Mouse (Mus musculus) mature B cell (primary cell): ENCODE data around the gene Npr3.
"Not testable (repeated sequence)": the region's sequence is repeated elsewhere in the genome, so short reads cannot be mapped to it uniquely, and the experiment has no call there.

Experiments
- in situ Hi-C: fragments of 300-500 bp; cut with MboI; formaldehyde crosslinking; loops from 2 replicates; pipeline ENCODE4 v1.14.3; 2019

Npr3 gene

DNA sequence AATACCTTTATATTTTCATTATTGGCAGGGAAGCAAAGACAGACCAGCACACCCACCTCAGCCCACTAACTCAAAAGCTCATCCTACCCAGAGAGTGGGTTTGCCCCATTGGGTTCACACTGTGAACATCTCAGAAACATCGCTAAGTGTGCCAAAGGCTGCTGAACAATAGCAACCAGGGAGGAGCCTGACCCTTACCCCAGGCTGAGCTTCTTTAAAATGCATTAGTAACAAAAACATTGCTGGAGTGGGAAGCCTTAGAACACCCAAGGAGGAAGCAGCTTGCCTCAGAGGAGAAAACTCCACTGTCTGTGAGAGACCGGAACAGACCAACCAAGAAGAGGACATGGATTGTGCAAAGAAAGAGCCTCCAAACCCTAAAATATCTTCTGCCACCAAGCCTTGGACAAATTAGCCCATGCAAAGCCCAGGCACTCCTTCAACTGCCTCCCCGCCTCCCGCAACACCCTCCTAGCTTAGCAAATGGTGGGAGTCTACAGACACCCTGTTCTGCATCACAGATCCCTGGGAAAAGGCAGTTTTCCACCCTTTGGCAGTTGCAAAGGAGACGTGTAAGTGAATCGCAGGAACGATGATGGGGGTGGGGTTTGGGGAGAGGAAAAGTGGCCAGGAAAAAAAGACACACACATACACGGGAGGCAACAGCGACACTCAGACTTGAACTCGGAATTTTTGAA lies 24.4 kb downstream of the Npr3 start:
- in situ Hi-C loops = no loop called here

- in situ Hi-C loops = no loop called here
Observed at GRCm38 (mm10) chr15:11881822-11882221, 25.3 kb downstream of the Npr3 start.

GRCm38 (mm10) chr15:11878334-11878733 lies 28.8 kb downstream of the Npr3 start:
- in situ Hi-C loops = no loop called here

- in situ Hi-C loops = no loop called here
Observed at GRCm38 (mm10) chr15:11877273-11877672, 29.8 kb downstream of the Npr3 start.

GRCm38 (mm10) chr15:11866918-11867317 lies 40.2 kb downstream of the Npr3 start:
- in situ Hi-C loops = no loop called here

GRCm38 (mm10) chr15:11863540-11863818 lies 43.6 kb downstream of the Npr3 start:
- in situ Hi-C loops = no loop called here

- in situ Hi-C loops = no loop called here
Observed at GRCm38 (mm10) chr15:11862785-11863539, 44.1 kb downstream of the Npr3 start.

- in situ Hi-C loops = no loop called here
Observed at GRCm38 (mm10) chr15:11862253-11862652, 44.8 kb downstream of the Npr3 start.

- in situ Hi-C loops = no loop called here
Observed at GRCm38 (mm10) chr15:11860259-11860658, 46.8 kb downstream of the Npr3 start.

DNA sequence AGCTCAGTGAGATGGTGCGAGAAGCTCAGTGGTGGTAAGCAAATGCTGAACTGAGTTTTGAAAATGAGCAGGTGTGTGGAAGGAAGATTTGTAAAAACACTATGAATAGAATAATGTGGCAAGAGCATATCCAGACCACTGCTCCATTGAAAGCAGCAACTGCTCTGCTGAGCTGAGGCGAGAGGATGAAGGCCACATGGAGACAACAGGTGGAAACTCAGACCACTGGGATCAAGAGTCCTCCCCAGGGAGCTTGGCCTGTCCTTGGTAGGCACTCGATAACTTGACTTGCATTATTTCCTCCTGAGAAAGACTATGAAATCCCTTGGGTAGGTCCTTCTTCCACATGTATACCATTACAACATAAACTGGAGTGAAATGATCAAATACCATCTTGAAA lies 47.3 kb downstream of the Npr3 start:
- in situ Hi-C loops = no loop called here

DNA sequence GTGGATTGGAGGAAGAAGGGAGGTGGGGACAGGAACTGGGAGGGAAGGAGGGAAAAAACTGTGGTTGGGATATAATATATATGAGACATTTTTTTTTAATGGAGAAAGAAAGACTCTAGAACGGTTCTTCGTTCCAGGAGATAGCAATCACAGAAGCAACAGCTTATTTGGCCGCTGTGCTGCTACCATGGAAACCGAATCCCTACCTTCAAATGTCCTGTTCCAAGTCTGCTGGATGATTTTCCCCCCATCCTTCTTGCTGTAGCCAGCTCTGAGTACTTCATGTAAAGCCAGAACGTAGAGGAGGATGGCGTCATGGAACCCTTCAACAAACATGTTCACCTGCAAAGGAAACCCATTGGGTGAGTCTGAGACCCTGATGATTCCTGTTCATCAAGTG lies 48.7 kb downstream of the Npr3 start:
- in situ Hi-C loops = no loop called here

- in situ Hi-C loops = no loop called here
Observed at GRCm38 (mm10) chr15:11845204-11846062, 61.7 kb downstream of the Npr3 start.

- in situ Hi-C loops = no loop called here
Observed at GRCm38 (mm10) chr15:11844115-11844514, 63.0 kb downstream of the Npr3 start.

- in situ Hi-C loops = no loop called here
Observed at GRCm38 (mm10) chr15:11841828-11842227, 65.3 kb downstream of the Npr3 start.

DNA sequence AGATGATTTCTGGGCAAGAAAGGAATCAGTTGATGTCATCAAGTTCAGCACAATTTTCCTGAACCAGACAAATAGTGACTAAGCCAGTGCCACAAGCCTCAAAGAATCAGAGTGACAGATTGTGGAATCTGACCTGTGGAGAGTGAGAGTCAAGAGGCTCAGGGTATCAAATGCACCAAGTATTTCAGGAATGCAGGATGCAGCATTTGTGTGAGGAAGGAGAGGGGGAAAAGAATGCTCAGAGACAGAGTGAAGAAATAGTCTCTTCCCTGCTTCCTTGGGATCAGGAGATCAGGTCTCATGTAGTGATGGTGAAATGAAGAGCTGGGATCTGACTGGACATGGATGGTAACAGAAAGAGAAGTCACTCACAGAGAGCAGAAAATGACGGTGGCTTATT lies 71.2 kb downstream of the Npr3 start:
- in situ Hi-C loops = no loop called here

DNA sequence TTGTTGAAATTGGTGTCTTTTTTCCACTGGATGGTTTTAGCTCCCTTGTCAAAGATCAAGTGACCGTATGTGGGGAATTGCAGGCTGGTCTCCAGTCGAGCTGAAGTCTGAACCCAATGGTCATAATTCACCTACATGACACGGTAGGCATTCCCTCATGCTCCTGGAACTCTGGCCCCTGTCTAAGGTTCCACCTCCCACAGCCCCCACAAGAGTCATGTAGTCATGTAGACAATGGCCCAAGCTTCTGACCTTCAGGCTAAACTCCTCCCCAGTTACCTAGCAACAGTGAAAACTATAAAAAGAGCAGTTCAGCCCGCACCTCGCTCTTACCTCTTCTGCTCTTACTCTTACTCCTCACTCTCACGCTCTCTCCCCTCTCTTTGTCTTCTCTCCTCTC lies 84.7 kb downstream of the Npr3 start:
- in situ Hi-C loops = not testable (repeated sequence)

DNA sequence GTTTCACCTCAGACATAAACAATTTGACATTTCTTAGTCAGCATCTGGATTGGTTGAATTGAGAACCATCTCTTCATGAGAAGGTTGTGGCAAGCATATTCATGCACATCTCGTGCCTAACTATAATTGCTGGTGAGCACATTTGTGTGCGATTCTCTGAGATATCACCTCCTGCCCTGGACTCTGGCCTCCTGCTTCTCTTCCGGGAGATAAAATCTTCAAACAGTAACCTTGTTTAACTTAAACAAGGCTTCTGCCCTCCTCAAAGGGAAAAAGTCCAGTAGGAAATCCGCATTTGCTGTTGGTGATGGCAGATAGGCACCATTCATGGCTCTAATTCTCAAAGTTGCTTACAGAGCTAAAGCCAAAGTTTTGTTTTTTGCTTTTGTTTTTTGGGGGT lies 91.5 kb downstream of the Npr3 start:
- in situ Hi-C loops = no loop called here

- in situ Hi-C loops = no loop called here
Observed at GRCm38 (mm10) chr15:11803576-11803975, 103.5 kb downstream of the Npr3 start.

DNA sequence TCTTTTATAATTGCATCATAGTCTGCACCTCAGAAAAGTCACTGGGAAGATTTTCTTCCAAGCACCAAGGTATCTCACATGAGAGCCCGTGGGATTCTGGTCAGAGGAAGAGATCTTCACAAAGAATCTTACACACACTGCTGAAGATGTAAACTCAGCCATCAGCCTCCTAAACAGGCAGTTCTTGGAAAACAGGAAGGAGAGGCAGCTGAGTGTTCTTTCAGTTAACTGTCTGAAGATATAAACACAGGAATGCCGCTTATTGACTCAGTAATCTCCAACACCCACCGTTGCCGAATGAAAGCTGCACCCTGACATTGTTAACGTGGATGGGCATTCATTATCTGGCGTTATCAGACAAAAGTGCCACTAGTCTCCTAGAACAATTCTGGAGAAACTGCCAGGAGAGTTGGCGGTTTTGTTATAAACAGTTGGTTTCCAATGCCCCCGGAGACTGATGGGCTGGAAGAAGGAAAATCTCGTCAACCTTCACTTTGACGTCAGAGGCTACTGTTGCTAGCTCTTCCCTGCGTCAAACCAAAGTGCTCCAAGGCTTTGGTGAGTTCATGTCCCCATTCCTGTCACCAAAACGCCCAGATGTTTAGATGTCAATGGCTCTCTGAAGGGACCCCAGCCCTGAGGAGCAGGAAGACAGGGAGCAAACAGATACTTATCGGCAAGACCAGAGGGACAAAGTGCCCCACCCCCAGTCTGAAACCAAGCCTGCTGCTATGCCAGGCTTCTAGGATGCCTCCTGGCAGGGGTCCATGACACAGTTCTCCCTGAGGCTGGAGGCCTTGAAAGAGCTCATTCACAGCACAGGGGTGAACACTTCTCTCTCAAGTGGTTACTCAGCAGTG lies 105.0 kb downstream of the Npr3 start:
- in situ Hi-C loops = no loop called here

DNA sequence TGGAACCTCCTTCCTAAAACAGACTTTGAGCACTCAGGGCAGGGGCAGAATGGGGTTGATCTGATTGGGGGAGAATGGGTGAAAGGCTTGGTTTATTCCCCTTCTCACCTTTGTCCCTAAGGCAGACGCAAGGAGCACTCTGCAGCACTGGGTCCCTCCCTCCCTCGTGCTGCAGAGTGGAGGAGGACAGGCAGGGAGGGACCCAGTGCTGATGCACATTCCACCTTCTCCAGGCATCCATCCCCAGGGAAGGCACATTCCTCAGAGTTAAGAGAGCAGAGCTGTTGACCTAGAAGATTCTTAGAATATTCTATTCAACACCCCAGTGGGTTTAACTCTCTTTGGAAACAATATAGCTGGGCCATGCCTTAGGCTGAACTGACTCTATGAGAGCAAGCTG lies 112.5 kb downstream of the Npr3 start:
- in situ Hi-C loops = no loop called here
